Mouse (Mus musculus) myocyte (in vitro differentiated cells): ENCODE results near the gene Atf6. TPM values are rescaled to one million over a fixed set of nuclear protein-coding genes. Genes with fewer than 3 reads are reported as not detected.

ENCODE experiments used
- H3K27me3 ChIP-seq: one replicate; pipeline ENCODE4 v1.6.1; 2011; ENCODE audit not compliant: control insufficient read depth, insufficient read depth, insufficient read length
- H3K36me3 ChIP-seq: one replicate; pipeline ENCODE4 v1.6.1; 2011; ENCODE audit not compliant: control insufficient read depth, insufficient read depth
- H3K4me2 ChIP-seq: one replicate; pipeline ENCODE4 v1.6.1; 2011; ENCODE audit warnings: low read depth, control low read depth
- H3K4me3 ChIP-seq: one replicate; pipeline ENCODE4 v1.5.1; 2011; ENCODE audit warnings: mild to moderate bottlenecking, control low read depth, moderate library complexity
- H3K79me2 ChIP-seq: one replicate; pipeline ENCODE4 v1.6.1; 2011; ENCODE audit not compliant: control insufficient read depth, insufficient read depth
- H3ac ChIP-seq: one replicate; pipeline ENCODE4 v1.6.1; 2011; ENCODE audit not compliant: control insufficient read depth, insufficient read length
- CEBPB ChIP-seq: IDR thresholded peaks from 2 replicates; pipeline ENCODE4 v1.6.1; 2011; ENCODE audit warnings: mild to moderate bottlenecking, moderate library complexity; ENCODE audit not compliant: poor library complexity, insufficient read depth, severe bottlenecking
- E2F4 ChIP-seq: IDR thresholded peaks from one replicate; pipeline ENCODE4 v1.6.1; 2011; ENCODE audit warnings: mild to moderate bottlenecking, control low read depth, moderate library complexity; ENCODE audit not compliant: insufficient read depth
- MAX ChIP-seq: IDR thresholded peaks from one replicate; pipeline ENCODE4 v1.6.1; 2011; ENCODE audit warnings: low read depth, mild to moderate bottlenecking, control low read depth
- MYOD1 ChIP-seq, 3 experiments: IDR thresholded peaks; one replicate each; pipeline ENCODE4 v1.6.1; 2011; ENCODE audit warnings: control low read depth in 2 of 3, low read depth in 2 of 3, mild to moderate bottlenecking in 2 of 3, moderate library complexity in 1 of 3; ENCODE audit not compliant: insufficient read length in 2 of 3, control insufficient read depth in 1 of 3
- MYOG ChIP-seq, 3 experiments: IDR thresholded peaks; one replicate each; pipeline ENCODE4 v1.6.1; 2011; ENCODE audit warnings: control low read depth in 2 of 3, low read depth in 2 of 3, mild to moderate bottlenecking in 2 of 3; ENCODE audit not compliant: insufficient read length in 2 of 3, control insufficient read depth in 1 of 3, insufficient read depth in 1 of 3
- POLR2A ChIP-seq: IDR thresholded peaks from one replicate; pipeline ENCODE4 v1.6.1; 2011; ENCODE audit warnings: low read depth, mild to moderate bottlenecking, control low read depth, moderate library complexity; ENCODE audit not compliant: insufficient read length
- POLR2AphosphoS2 ChIP-seq: IDR thresholded peaks from one replicate; pipeline ENCODE4 v1.6.1; 2011; ENCODE audit warnings: low read depth, control low read depth; ENCODE audit not compliant: insufficient read length
- REST ChIP-seq: IDR thresholded peaks from one replicate; pipeline ENCODE4 v1.6.1; 2011; ENCODE audit warnings: mild to moderate bottlenecking, control low read depth, moderate library complexity; ENCODE audit not compliant: insufficient read depth, insufficient read length
- SRF ChIP-seq: IDR thresholded peaks from one replicate; pipeline ENCODE4 v1.6.1; 2011; ENCODE audit warnings: low read depth; ENCODE audit not compliant: control insufficient read depth, insufficient read length
- TCF12 ChIP-seq: IDR thresholded peaks from one replicate; pipeline ENCODE4 v1.6.1; 2011; ENCODE audit warnings: mild to moderate bottlenecking, control low read depth; ENCODE audit not compliant: poor library complexity, insufficient read depth, severe bottlenecking
- TCF3 ChIP-seq: IDR thresholded peaks from one replicate; pipeline ENCODE4 v1.6.1; 2011; ENCODE audit warnings: low read depth, control low read depth; ENCODE audit not compliant: insufficient read length
- USF1 ChIP-seq: IDR thresholded peaks from one replicate; pipeline ENCODE4 v1.6.1; 2011; ENCODE audit warnings: low read depth, mild to moderate bottlenecking, control low read depth, moderate library complexity
- polyA plus RNA-seq: library from polyadenylated mRNA; unstranded; fragments of >200 nt; fragmentation: generic; extraction: Trizol; gene quantifications from one replicate; pipeline ENCODE4 v1.2.1, GENCODE M21; 2012; ENCODE audit warnings: missing spikeins

Atf6 gene
- polyA plus RNA-seq, 1 experiment = 40.2 TPM

- TF ChIP-seq POLR2AphosphoS2 = no peak
- no peak for TF ChIP-seq MYOG (IDR thresholded peaks at IDR 0.05; ENCODE audit: control insufficient read depth in 1 of 3, insufficient read depth in 1 of 3, insufficient read length in 2 of 3, low read depth in 2 of 3)
- TF ChIP-seq SRF = no peak
- no peak for TF ChIP-seq POLR2A
- TF ChIP-seq MYOD1 (IDR thresholded peaks at IDR 0.05; ENCODE audit: control insufficient read depth in 1 of 3, insufficient read length in 2 of 3, low read depth in 2 of 3) = no peak
- no peak for TF ChIP-seq E2F4
- no peak for TF ChIP-seq USF1
- no peaks in the 10 kb centered on the region for H3K27me3 ChIP-seq
- no peak overlapping the region for H3ac ChIP-seq
- H3K36me3 ChIP-seq = peaks cover 8% of the 10 kb centered on the region
- no peaks in the 10 kb centered on the region for H3K79me2 ChIP-seq
- H3K4me3 ChIP-seq = no peak overlapping the region
- H3K4me2 ChIP-seq = no peak overlapping the region
Measured at GRCm38 (mm10) chr1:170709034-170709433, 158.5 kb downstream of the Atf6 start.

DNA sequence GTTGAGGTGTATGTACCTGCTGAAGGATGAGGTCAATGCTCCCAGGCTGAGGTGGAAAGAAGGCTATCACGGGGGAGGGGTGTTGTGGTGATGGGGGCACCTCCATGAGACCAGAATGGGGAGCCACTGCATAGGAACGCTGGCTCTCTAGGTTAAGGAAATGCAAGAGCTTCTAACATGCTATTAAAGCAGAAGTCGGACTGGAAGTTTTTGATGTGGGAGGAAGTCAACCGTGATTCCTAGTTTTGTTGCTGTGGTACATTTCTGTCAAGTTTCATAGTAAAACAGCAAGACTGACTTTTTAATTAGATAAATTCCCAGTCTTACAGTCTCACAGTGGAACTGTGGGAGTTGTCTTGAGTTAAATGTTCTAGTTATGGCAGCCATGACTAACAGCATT is 161.5 kb downstream of the Atf6 start:
- H3K4me3 ChIP-seq = no peak overlapping the region
- H3K79me2 ChIP-seq = no peaks in the 10 kb centered on the region
- TF ChIP-seq SRF = no peak
- no peak for TF ChIP-seq USF1
- no peak for TF ChIP-seq POLR2AphosphoS2
- H3K27me3 ChIP-seq = no peaks in the 10 kb centered on the region
- H3K4me2 ChIP-seq = no peak overlapping the region
- H3ac ChIP-seq = no peak overlapping the region
- H3K36me3 ChIP-seq = peaks cover 8% of the 10 kb centered on the region

GRCm38 (mm10) chr1:170704911-170705594 is 162.5 kb downstream of the Atf6 start:
- Histone ChIP-seq H3ac (no peak overlapping the region), H3K4me3 (no peak overlapping the region), H3K27me3 (no peaks in the 10 kb centered on the region), H3K79me2 (no peaks in the 10 kb centered on the region), H3K36me3 (peaks cover 8% of the 10 kb centered on the region), H3K4me2 (no peak overlapping the region)
- TF ChIP-seq SRF (no peak), REST (no peak), POLR2AphosphoS2 (no peak), TCF3 (no peak), TCF12 (no peak), MYOD1 (IDR thresholded peaks at IDR 0.05; ENCODE audit: control insufficient read depth in 1 of 3, insufficient read length in 2 of 3, low read depth in 2 of 3) (no peak), MYOG (IDR thresholded peaks at IDR 0.05; ENCODE audit: control insufficient read depth in 1 of 3, insufficient read depth in 1 of 3, insufficient read length in 2 of 3, low read depth in 2 of 3) (no peak), CEBPB (no peak)

DNA sequence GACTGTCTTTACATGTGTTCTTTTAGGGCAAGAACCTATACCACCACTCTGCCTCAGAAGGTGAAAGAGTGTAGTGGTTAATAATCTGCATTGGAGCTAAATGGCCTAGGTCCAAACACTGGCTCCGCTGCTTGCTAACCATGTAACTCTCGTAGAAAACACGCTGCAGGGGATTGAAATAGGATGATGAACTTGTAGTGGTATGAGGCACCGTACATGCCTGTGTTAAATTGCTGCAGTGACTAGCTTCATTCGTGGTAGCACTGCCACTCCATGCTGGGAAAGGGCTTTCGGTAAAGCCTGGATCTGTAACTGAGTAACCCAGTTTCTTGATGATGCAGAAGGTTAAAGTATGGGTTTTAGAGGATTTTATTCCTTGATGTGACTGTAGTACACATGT is 163.5 kb downstream of the Atf6 start:
- no peak overlapping the region for H3ac ChIP-seq
- TF ChIP-seq USF1 (no peak), E2F4 (no peak)
- peaks cover 8% of the 10 kb centered on the region for H3K36me3 ChIP-seq
- H3K4me3 ChIP-seq = no peak overlapping the region
- no peaks in the 10 kb centered on the region for H3K79me2 ChIP-seq
- no peak overlapping the region for H3K4me2 ChIP-seq
- H3K27me3 ChIP-seq = no peaks in the 10 kb centered on the region

DNA sequence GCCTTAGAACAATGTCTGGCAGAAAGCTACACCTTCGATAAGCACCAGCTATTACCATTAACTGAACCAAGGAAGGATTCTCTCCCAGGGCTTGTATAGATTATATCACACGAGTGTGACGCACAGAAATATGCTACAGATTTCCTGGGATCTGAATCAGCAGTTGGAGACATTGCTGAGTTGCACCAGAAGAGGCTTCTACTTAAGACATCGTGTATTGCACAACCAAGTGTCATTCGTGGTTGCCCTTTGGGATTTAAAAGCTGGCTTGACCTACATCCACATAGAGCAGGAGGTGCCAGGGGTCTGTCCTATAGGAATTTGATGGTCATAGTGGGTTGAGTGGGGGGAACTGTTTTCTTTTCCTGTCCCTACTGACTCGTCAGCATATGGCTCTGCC is 164.6 kb downstream of the Atf6 start:
- H3K4me2 ChIP-seq = no peak overlapping the region
- no peak overlapping the region for H3K4me3 ChIP-seq
- H3K36me3 ChIP-seq = no peaks in the 10 kb centered on the region
- no peaks in the 10 kb centered on the region for H3K79me2 ChIP-seq
- H3K27me3 ChIP-seq = no peaks in the 10 kb centered on the region
- no peak overlapping the region for H3ac ChIP-seq
- TF ChIP-seq MYOG (IDR thresholded peaks at IDR 0.05; ENCODE audit: control insufficient read depth in 1 of 3, insufficient read depth in 1 of 3, insufficient read length in 2 of 3, low read depth in 2 of 3) (no peak), MYOD1 (IDR thresholded peaks at IDR 0.05; ENCODE audit: control insufficient read depth in 1 of 3, insufficient read length in 2 of 3, low read depth in 2 of 3) (no peak), REST (no peak), CEBPB (peak; percentile 73)

- H3K4me3 ChIP-seq = no peak overlapping the region
- H3ac ChIP-seq = no peak overlapping the region
- no peaks in the 10 kb centered on the region for H3K27me3 ChIP-seq
- H3K36me3 ChIP-seq = no peaks in the 10 kb centered on the region
- TF ChIP-seq MYOD1 (IDR thresholded peaks at IDR 0.05; ENCODE audit: control insufficient read depth in 1 of 3, insufficient read length in 2 of 3, low read depth in 2 of 3) (peak in 2 of 3 experiments; percentile 97 to 98), REST (peak; percentile 51), SRF (no peak), MAX (no peak), E2F4 (no peak), MYOG (IDR thresholded peaks at IDR 0.05; ENCODE audit: control insufficient read depth in 1 of 3, insufficient read depth in 1 of 3, insufficient read length in 2 of 3, low read depth in 2 of 3) (peak; percentile 33 to 98 (median 84)), CEBPB (no peak), POLR2AphosphoS2 (peak; percentile 46), POLR2A (no peak), USF1 (no peak), TCF3 (peak; percentile 56), TCF12 (peak; percentile 51)
- no peaks in the 10 kb centered on the region for H3K79me2 ChIP-seq
- H3K4me2 ChIP-seq = peak overlapping the region; percentile 60
Measured at GRCm38 (mm10) chr1:170702263-170702662, 165.3 kb downstream of the Atf6 start.
